Mouse (Mus musculus): Measurements from ENCODE around the gene Saxo2.
A peak's percentile ranks its signal among the peaks of the same experiment; 100 is the strongest.

The Saxo2 gene

GRCm38 (mm10) chr7:82648353-82649080 lies at the start of gene Saxo2, which contains the start of gene Efl1:
TSS of gene Saxo2 (minus strand) at chr7:82648528.
TSS of gene Efl1 (plus strand) at chr7:82648614.
- peak; percentile 99 for DNase-seq

GRCm38 (mm10) chr7:82697668-82698067 lies 49.3 kb upstream of the Saxo2 start:
- DNase-seq: peak; percentile 83

GRCm38 (mm10) chr7:82691021-82691738 lies 42.9 kb upstream of the Saxo2 start:
- peak; percentile 79 for DNase-seq

- peak; percentile 92 for DNase-seq
Observed at GRCm38 (mm10) chr7:82688736-82689135, 40.4 kb upstream of the Saxo2 start.

GRCm38 (mm10) chr7:82679901-82680300 lies 31.6 kb upstream of the Saxo2 start:
- no peak for DNase-seq

GRCm38 (mm10) chr7:82676834-82677233 lies 28.5 kb upstream of the Saxo2 start:
- DNase-seq: no peak

- DNase-seq: no peak
Observed at GRCm38 (mm10) chr7:82676001-82676400, 27.7 kb upstream of the Saxo2 start.

- peak; percentile 84 for DNase-seq
Observed at GRCm38 (mm10) chr7:82664604-82665003, 16.3 kb upstream of the Saxo2 start.

- DNase-seq: peak; percentile 81
Observed at GRCm38 (mm10) chr7:82649081-82649445, 735 bp upstream of the Saxo2 start.

- DNase-seq: no peak
Observed at GRCm38 (mm10) chr7:82647909-82648308, 419 bp downstream of the Saxo2 start.

- DNase-seq: no peak
Observed at GRCm38 (mm10) chr7:82647183-82647582, 1.1 kb downstream of the Saxo2 start.

- no peak for DNase-seq
Observed at GRCm38 (mm10) chr7:82625342-82625741, 23.0 kb downstream of the Saxo2 start.

- no peak for DNase-seq
Observed at GRCm38 (mm10) chr7:82609629-82610028, 38.7 kb downstream of the Saxo2 start.

- DNase-seq: no peak
Observed at GRCm38 (mm10) chr7:82605425-82605824, 42.9 kb downstream of the Saxo2 start.

- DNase-seq: no peak
Observed at GRCm38 (mm10) chr7:82602008-82602407, 46.3 kb downstream of the Saxo2 start.

GRCm38 (mm10) chr7:82590931-82591330 lies 57.4 kb downstream of the Saxo2 start:
- DNase-seq: no peak

All from heart, adult 11 months (tissue).